Mouse (Mus musculus) brain, adult 2 months (tissue): ENCODE results near the gene Ankfn1.

Experiments used
- DNase-seq: peaks from one replicate; pipeline ENCODE4 v3.0.0; 2011; ENCODE audit warnings: low read depth, low spot score

Ankfn1 gene

DNA sequence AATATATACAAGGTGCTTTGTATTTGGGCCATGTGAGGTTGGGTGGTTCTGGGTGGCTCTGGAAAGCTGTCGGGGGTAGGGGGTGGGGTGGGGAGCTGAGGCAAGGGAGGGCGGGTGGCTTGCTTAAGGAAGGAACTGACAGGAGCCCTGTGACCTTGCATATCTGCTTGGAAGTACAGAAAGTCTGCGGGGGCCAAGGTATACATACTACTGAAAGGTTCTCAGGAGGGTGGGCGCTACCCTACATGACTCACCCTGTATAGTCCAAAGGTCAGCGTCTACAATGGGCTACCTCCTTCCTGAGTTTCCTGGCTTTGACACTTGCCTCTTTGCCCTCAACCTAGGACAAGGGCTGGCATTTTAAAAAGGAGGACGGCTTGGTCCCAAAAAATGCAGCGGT is 407.1 kb downstream of the Ankfn1 start:
- no peak for DNase-seq

DNA sequence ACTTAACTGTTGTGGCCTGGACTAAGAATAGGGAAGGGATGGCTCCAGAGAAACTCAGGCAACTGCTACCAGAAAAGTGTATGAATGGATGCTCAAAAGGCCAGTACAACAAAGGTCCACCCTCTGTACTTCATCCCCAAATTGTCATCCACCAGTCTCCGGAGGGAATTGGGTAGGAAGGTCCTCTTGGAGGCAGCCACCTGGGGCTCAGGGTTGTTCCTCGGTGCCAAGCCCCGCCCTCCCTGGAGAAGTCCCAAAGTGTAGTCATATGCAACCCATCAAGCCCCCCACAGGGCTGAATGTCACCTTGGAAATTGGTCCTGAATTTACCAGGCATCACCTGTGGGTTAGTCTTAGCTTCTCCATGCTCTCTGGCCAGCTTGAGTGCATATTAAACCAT is 413.5 kb downstream of the Ankfn1 start:
- DNase-seq = no peak

DNA sequence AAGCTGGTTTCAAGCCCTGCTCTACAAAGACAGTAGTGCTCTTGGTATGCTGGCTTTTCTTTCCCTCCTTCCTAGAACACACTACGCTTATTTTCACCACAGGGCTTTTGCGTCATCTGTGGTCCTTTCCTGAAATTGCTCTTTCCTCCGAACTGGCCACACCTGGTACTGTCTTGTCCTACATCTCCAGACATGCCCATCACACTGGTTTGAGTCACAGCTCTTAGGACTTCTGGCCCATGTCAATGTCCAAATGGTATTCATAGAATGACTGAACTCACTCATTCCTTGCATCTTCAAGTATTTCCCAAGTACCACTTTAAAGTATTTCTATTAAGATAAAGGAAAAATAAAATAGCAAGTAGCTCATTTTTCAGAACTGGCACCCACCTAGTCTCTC is 416.6 kb downstream of the Ankfn1 start:
- DNase-seq = no peak

DNA sequence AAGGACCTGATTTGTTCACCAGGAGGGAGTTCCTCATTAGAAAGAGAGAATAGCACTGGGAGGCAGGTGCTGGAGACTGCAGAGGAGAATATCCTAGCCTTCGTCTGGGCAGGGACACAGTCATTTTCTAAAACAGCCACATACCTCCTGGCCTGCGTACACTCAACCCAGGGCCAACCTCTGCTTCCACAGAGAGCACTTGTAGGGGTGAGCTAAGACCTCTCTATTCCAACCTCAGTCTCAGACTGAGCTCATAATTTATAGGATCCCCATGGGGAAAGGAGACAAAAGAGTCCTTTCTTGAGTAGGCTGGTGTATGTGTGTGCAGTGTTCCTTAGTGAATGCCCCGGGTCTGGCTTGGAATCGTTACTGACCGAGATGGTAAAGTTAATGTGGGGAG is 418.9 kb downstream of the Ankfn1 start:
- DNase-seq = no peak

DNA sequence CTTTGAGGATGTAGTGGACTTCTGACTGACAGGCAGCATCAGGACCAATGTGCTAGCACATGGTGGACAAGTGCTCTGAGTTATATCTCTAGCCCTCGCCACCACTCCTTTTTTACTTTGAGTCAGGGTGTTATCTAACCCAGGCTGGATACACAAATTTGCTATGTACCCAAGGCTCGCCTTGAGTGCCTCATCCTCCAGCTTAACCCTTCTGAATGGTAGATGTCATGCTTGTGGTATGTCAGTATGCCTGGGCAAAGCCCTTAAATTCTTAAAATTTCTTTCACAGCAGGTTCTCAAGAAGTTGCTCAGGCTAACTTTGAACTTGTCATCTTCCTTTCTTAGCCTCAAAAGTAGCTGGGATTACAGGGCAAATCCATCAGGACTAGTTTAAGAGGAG is 421.0 kb downstream of the Ankfn1 start:
- DNase-seq = no peak

DNA sequence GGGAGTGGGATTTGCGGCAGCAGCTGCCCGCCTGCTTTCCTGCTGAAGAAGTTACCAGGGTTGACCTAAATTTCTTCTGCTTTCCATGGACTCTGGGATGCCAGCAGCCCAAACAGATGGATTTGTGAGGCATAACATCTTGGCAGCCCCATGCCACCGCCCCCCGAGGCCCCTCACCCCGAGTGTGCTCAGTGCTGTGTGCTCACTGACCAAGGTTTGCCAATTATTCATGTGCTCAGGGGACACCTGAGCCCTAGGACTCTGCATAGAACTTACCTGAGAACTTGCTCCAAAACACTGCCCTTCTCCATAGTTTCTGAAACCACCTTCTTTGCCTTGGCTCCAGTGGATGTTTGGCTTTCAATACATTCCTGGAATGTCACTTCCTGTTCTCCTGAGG is 421.4 kb downstream of the Ankfn1 start:
- DNase-seq = no peak

DNA sequence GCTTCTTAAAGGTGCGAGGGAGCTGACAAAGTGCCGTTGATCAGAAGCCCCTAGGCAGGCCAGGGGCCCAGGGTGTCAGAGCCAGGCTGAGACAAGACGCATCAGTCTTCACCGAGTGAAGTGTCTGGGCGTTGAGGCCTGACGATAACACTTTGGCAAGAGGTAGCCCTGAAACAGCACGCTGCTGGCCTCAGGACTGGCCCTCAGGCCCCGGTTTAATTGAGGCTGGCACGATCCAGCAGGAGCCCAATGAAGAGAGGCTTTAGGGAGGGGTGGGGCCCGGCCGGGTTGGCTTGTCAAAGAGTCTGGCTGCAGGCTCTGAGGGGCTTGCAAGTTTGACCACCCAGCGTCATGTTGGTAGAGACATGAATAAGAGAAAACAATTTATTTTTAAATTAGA is 437.2 kb downstream of the Ankfn1 start:
- no peak for DNase-seq
